Mouse (Mus musculus): ENCODE results near the gene Npvf.
"Not testable (repeated sequence)": the region's sequence is repeated elsewhere in the genome, so short reads cannot be mapped to it uniquely, and the experiment has no call there.

Gene Npvf

DNA sequence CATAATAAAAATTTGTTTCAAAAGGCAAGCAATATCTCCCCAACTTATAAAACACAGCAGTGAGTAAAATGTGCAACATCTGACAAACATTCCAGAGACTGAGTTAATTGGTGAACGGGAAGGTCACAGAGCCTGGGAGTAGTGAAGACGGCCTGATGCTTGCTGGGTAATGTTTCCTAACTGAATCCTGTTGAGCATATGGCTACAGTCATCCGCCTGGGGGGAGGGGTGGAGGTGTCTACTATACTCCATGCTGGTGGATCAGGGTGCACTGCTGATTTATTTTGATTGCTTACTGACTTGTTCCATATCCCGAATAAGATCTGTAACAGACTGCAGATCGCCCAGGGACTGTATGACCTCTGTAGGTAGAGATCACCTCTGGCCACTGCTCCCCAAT is 12.3 kb downstream of the Npvf start:
- no peak for ATAC-seq (ENCODE audit: insufficient number of reproducible peaks, low FRiP score, low TSS enrichment)

DNA sequence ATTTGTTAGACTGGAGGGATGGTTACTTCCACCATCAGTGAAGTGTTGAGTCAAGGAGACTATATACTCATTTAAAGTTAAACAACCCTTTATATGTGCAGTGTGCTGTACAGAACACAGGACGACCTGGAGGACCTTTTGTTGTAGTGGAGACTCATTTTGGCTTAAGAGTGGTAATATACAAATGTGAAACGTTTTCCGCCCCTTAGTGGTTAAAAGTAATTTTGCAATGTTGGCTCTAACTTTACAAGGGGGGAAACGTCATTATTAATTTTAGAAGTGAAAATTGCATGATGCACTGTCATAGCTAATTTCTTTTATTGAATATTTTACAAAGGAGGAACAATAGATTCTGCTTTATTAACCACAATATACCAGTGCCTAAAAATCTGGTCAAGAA is 13.9 kb downstream of the Npvf start:
- ATAC-seq (ENCODE audit: insufficient number of reproducible peaks, low FRiP score, low TSS enrichment): no peak

DNA sequence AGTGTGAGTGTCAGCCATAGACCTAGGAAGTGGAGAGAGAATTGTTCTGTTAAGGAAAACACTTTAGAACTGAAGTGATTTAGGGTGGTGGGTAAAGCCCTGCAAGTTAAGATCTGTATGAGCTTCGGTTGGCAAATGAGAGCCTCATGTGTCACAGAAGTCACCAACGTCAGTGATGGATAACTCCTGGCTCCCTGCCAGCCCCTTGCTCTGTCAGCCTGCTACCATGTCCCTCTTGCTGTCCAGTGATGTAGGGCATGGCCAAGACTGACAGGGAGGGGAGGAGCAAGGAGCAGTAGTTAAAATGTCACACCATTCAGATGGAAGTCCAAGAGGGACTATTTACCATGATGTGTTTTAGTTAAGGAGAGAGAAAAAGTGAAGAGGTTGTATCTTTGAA is 14.6 kb downstream of the Npvf start:
- no peak for ATAC-seq (ENCODE audit: insufficient number of reproducible peaks, low FRiP score, low TSS enrichment)

DNA sequence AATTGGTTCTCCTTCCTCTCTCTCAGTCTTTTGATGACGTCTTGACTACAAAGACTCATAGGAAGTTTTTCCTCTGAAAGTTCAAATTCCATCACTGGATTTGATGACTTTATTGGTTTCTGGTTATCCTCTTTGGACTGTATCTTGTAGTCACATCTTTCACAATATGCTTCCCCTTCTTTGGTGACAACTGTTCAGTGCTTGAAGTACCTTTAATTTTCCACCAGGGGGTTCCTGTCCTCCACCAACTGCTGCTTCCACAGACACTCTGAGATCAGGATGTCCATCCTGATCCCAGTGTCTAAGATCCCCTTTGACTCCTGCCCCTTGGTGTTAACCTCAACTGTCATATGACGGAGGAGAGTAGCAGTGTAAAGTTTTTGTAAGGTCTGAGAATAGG is 28.1 kb downstream of the Npvf start:
- ATAC-seq (ENCODE audit: insufficient number of reproducible peaks, low FRiP score, low TSS enrichment): not testable (repeated sequence)

DNA sequence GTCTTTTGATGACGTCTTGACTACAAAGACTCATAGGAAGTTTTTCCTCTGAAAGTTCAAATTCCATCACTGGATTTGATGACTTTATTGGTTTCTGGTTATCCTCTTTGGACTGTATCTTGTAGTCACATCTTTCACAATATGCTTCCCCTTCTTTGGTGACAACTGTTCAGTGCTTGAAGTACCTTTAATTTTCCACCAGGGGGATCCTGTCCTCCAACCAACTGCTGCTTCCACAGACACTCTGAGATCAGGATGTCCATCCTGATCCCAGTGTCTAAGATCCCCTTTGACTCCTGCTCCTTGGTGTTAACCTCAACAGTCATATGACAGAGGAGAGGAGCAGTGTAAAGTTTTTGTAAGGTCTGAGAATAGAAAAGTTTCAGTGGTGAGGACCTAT is 36.0 kb downstream of the Npvf start:
- ATAC-seq (ENCODE audit: insufficient number of reproducible peaks, low FRiP score, low TSS enrichment): not testable (repeated sequence)

DNA sequence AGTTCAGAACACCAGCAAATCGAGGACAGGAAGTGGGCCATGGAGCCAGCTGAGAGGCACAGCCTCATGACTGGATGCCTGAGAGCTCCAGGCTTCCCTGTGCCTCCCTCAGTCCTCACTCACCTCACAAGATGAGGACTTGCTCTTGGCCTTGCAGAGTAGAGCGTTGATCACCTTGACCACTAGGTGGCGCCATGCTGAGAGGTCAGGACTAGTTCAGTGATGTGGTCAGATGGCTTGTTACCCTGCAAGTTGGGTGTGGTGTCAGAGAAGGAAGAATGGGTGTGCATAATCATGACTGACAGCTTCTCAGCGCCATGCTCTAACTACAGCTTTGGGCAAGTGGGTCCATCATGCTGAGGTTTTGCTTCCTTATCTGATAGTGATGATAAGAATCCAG is 52.6 kb downstream of the Npvf start:
- no peak for ATAC-seq (ENCODE audit: insufficient number of reproducible peaks, low FRiP score, low TSS enrichment)

Measured in cerebellum, adult (tissue).